Mouse (Mus musculus): Measurements from ENCODE around the gene Acot7. TPM values are rescaled to one million over a fixed set of nuclear protein-coding genes. Genes with fewer than 3 reads are reported as not detected.

The Acot7 gene
- polyA plus RNA-seq, 1 experiment = 15.4 TPM

- H3K36me3 ChIP-seq (ENCODE audit: control insufficient read depth, insufficient read depth, low read length) = no peaks in the 10 kb centered on the region
- H3K27me3 ChIP-seq (ENCODE audit: control insufficient read depth, insufficient read depth, low read length) = no peaks in the 10 kb centered on the region
- DNase-seq (ENCODE audit: low read depth in 1 of 2, low spot score in 2 of 2) = peak in 1 of 2 experiments; percentile 46
- H3K4me1 ChIP-seq (ENCODE audit: control insufficient read depth, insufficient read depth, insufficient read length) = peaks cover 8% of the 10 kb centered on the region; the same call in 1 of the 2 replicates
- H3K27ac ChIP-seq (ENCODE audit: insufficient read depth, low read length) = no peak overlapping the region
- peak; percentile 51; the same call in 1 of the 2 replicates for TF ChIP-seq CTCF (IDR thresholded peaks at IDR 0.05; ENCODE audit: extremely low read depth, insufficient read depth, insufficient read length, insufficient replicate concordance)
- TF ChIP-seq POLR2A (IDR thresholded peaks at IDR 0.05; ENCODE audit: low read depth, low read length) = no peak
- H3K4me3 ChIP-seq (ENCODE audit: extremely low read depth, insufficient read depth, insufficient read length) = no peak overlapping the region
- 37% methylated on average over 6 of the region's 6 CpGs for WGBS
These were observed 37.5 kb upstream of the Acot7 start for GRCm38 (mm10) chr4:152140441-152140840.

GRCm38 (mm10) chr4:152141521-152142135 is 36.3 kb upstream of the Acot7 start:
- WGBS = 80% methylated on average over 8 of the region's 8 CpGs
- no peak overlapping the region for H3K4me3 ChIP-seq (ENCODE audit: extremely low read depth, insufficient read depth, insufficient read length)
- H3K27me3 ChIP-seq (ENCODE audit: control insufficient read depth, insufficient read depth, low read length) = no peaks in the 10 kb centered on the region
- no peaks in the 10 kb centered on the region for H3K36me3 ChIP-seq (ENCODE audit: control insufficient read depth, insufficient read depth, low read length)
- no peak for DNase-seq (ENCODE audit: low read depth in 1 of 2, low spot score in 2 of 2)
- TF ChIP-seq CTCF (IDR thresholded peaks at IDR 0.05; ENCODE audit: extremely low read depth, insufficient read depth, insufficient read length, insufficient replicate concordance) = no peak
- TF ChIP-seq POLR2A (IDR thresholded peaks at IDR 0.05; ENCODE audit: low read depth, low read length) = no peak
- no peak overlapping the region for H3K27ac ChIP-seq (ENCODE audit: insufficient read depth, low read length)
- peaks cover 8% of the 10 kb centered on the region; the same call in 1 of the 2 replicates for H3K4me1 ChIP-seq (ENCODE audit: control insufficient read depth, insufficient read depth, insufficient read length)

- H3K36me3 ChIP-seq (ENCODE audit: control insufficient read depth, insufficient read depth, low read length) = no peaks in the 10 kb centered on the region
- H3K27ac ChIP-seq (ENCODE audit: insufficient read depth, low read length) = no peak overlapping the region
- 67% methylated on average over 1 of the region's 1 CpGs for WGBS
- DNase-seq (ENCODE audit: low read depth in 1 of 2, low spot score in 2 of 2) = no peak
- no peak overlapping the region for H3K4me3 ChIP-seq (ENCODE audit: extremely low read depth, insufficient read depth, insufficient read length)
- TF ChIP-seq POLR2A (IDR thresholded peaks at IDR 0.05; ENCODE audit: low read depth, low read length) (no peak), CTCF (IDR thresholded peaks at IDR 0.05; ENCODE audit: extremely low read depth, insufficient read depth, insufficient read length, insufficient replicate concordance) (no peak)
- H3K27me3 ChIP-seq (ENCODE audit: control insufficient read depth, insufficient read depth, low read length) = no peaks in the 10 kb centered on the region
- 0 out of 2 replicates have a peak, but pooled peaks cover 3% of the 10 kb centered on the region for H3K4me1 ChIP-seq (ENCODE audit: control insufficient read depth, insufficient read depth, insufficient read length)
These were observed 34.3 kb upstream of the Acot7 start for GRCm38 (mm10) chr4:152143632-152144031.

GRCm38 (mm10) chr4:152145473-152145872 is 32.5 kb upstream of the Acot7 start:
- 77% methylated on average over 10 of the region's 10 CpGs for WGBS
- Histone ChIP-seq H3K27me3 (ENCODE audit: control insufficient read depth, insufficient read depth, low read length) (no peaks in the 10 kb centered on the region), H3K4me3 (ENCODE audit: extremely low read depth, insufficient read depth, insufficient read length) (no peak overlapping the region), H3K4me1 (ENCODE audit: control insufficient read depth, insufficient read depth, insufficient read length) (no peaks in the 10 kb centered on the region), H3K36me3 (ENCODE audit: control insufficient read depth, insufficient read depth, low read length) (no peaks in the 10 kb centered on the region), H3K27ac (ENCODE audit: insufficient read depth, low read length) (no peak overlapping the region)
- TF ChIP-seq CTCF (IDR thresholded peaks at IDR 0.05; ENCODE audit: extremely low read depth, insufficient read depth, insufficient read length, insufficient replicate concordance) (no peak), POLR2A (IDR thresholded peaks at IDR 0.05; ENCODE audit: low read depth, low read length) (no peak)
- no peak for DNase-seq (ENCODE audit: low read depth in 1 of 2, low spot score in 2 of 2)

GRCm38 (mm10) chr4:152146033-152146827 is 31.7 kb upstream of the Acot7 start:
- Histone ChIP-seq H3K4me1 (ENCODE audit: control insufficient read depth, insufficient read depth, insufficient read length) (no peaks in the 10 kb centered on the region), H3K4me3 (ENCODE audit: extremely low read depth, insufficient read depth, insufficient read length) (no peak overlapping the region), H3K27me3 (ENCODE audit: control insufficient read depth, insufficient read depth, low read length) (no peaks in the 10 kb centered on the region), H3K36me3 (ENCODE audit: control insufficient read depth, insufficient read depth, low read length) (no peaks in the 10 kb centered on the region), H3K27ac (ENCODE audit: insufficient read depth, low read length) (no peak overlapping the region)
- 65% methylated on average over 11 of the region's 11 CpGs for WGBS
- DNase-seq (ENCODE audit: low read depth in 1 of 2, low spot score in 2 of 2) = no peak
- no peak for TF ChIP-seq CTCF (IDR thresholded peaks at IDR 0.05; ENCODE audit: extremely low read depth, insufficient read depth, insufficient read length, insufficient replicate concordance)
- TF ChIP-seq POLR2A (IDR thresholded peaks at IDR 0.05; ENCODE audit: low read depth, low read length) = no peak

- Histone ChIP-seq H3K36me3 (ENCODE audit: control insufficient read depth, insufficient read depth, low read length) (no peaks in the 10 kb centered on the region), H3K27me3 (ENCODE audit: control insufficient read depth, insufficient read depth, low read length) (peaks cover 8% of the 10 kb centered on the region), H3K4me1 (ENCODE audit: control insufficient read depth, insufficient read depth, insufficient read length) (peaks cover 5% of the 10 kb centered on the region), H3K27ac (ENCODE audit: insufficient read depth, low read length) (no peak overlapping the region), H3K4me3 (ENCODE audit: extremely low read depth, insufficient read depth, insufficient read length) (no peak overlapping the region)
- 91% methylated on average over 4 of the region's 4 CpGs for WGBS
- TF ChIP-seq CTCF (IDR thresholded peaks at IDR 0.05; ENCODE audit: extremely low read depth, insufficient read depth, insufficient read length, insufficient replicate concordance) = no peak
- TF ChIP-seq POLR2A (IDR thresholded peaks at IDR 0.05; ENCODE audit: low read depth, low read length) = no peak
- no peak for DNase-seq (ENCODE audit: low read depth in 1 of 2, low spot score in 2 of 2)
These were observed 27.4 kb upstream of the Acot7 start for GRCm38 (mm10) chr4:152150546-152150945.
